Mouse (Mus musculus) small intestine, adult 2 months (tissue): Measurements from ENCODE around the gene Ipmk.

ENCODE experiments used
- CTCF ChIP-seq: fragments of 200-500 bp; IDR thresholded peaks from 2 replicates; pipeline ENCODE4 v1.5.1; 2012; ENCODE audit warnings: low read depth, mild to moderate bottlenecking, control low read depth, inconsistent platforms, low read length, moderate library complexity, mixed read lengths; ENCODE audit not compliant: insufficient replicate concordance, insufficient read length; ENCODE audit errors: extremely low read depth
- POLR2A ChIP-seq: fragments of 200-500 bp; IDR thresholded peaks from 2 replicates; pipeline ENCODE4 v1.6.1; 2012; ENCODE audit warnings: low read depth, mild to moderate bottlenecking, control low read depth, inconsistent platforms, low read length, moderate library complexity

- TF ChIP-seq CTCF = no peak
- no peak for TF ChIP-seq POLR2A
Observed at GRCm38 (mm10) chr10:71343130-71343529, 4.4 kb upstream of the Ipmk start.
